Comparison of ENCODE assay signal across 19 mouse cellular contexts in genomic region chr5:53208731-53209130, GRCm38 (mm10). TPM values are rescaled to one million over a fixed set of nuclear protein-coding genes. Genes with fewer than 3 reads are reported as not detected.
DNase-seq lines count a peak whose midpoint lies in the region; ATAC-seq lines count a peak whose summit lies in the region.
"Had no signal": no experiment of that assay in that cellular context is flagged by ENCODE, and none has a peak within 500 bp of the region (broad histone marks: within the 10 kb centered on the region; RNA-seq: fewer than 3 reads in every experiment).

No protein-coding gene starts in this region.

- DNase-seq in cerebellum, adult 9-10 months = peak; percentile 60
- no peak for DNase-seq in cerebellum, postnatal 14 days
- no peak for DNase-seq in frontal cortex, adult 2 months (ENCODE audit: extremely low spot score in 1 of 2, low spot score in 1 of 2)
- peak; percentile 80 for DNase-seq in brain, adult 2 months (ENCODE audit: low read depth, low spot score)
- DNase-seq in B cell, adult 2 months = no peak
- DNase-seq: adrenal gland, adult 8-10 months; adrenal gland, postnatal 25 days; forebrain, postnatal 0 days; gastrocnemius, postnatal 14 days; heart, adult 18-20 months; heart, postnatal 10 days; heart, postnatal 36 days; kidney, adult 11 months; kidney, adult 8-10 months had no signal

- ATAC-seq in frontal cortex, adult (ENCODE audit: low TSS enrichment) = peak; percentile 35
- ATAC-seq: activated CD4-positive, CD25-positive, alpha-beta regulatory T cell, adult 4 months; forebrain, embryonic 14.5 days; forebrain, postnatal 0 days; hindbrain, embryonic 16.5 days; intestine, embryonic 15.5 days had no signal

RNA-seq across cellular contexts. Expression of gene Sel1l3, which starts 5.0 kb away (rescaled TPM):
- polyA plus RNA-seq in frontal cortex, adult 2 months (2012; rRNA removed) = 28.3 and 28.8 TPM in 2 replicates
- polyA plus RNA-seq: activated CD4-positive, CD25-positive, alpha-beta regulatory T cell, adult 4 months had no signal

RNA-seq across cellular contexts. Expression of gene Smim20, which starts 58.2 kb away (rescaled TPM):
- polyA plus RNA-seq in frontal cortex, adult 2 months (2012; rRNA removed) = 69.5 and 75.7 TPM in 2 replicates

Comparison
In these comparisons a context has a peak if more than half of its experiments do, and no peak if none do; other contexts are left out.
1. DNase-seq: peak in cerebellum, adult 9-10 months (single experiment) and brain, adult 2 months (single experiment); none in cerebellum, postnatal 14 days (0 of 2), frontal cortex, adult 2 months (0 of 2) and B cell, adult 2 months (0 of 2).